In genomic region chr3:123722545-123722944, GRCm38 (mm10) we compare ENCODE assay signal across 24 mouse cellular contexts. TPM values are rescaled to one million over a fixed set of nuclear protein-coding genes. Genes with fewer than 3 reads are reported as not detected.
DNase-seq lines count a peak whose midpoint lies in the region; ATAC-seq and TF ChIP-seq lines count a peak whose summit lies in the region.
"Had no signal": no experiment of that assay in that cellular context is flagged by ENCODE, and none has a peak within 500 bp of the region (broad histone marks: within the 10 kb centered on the region; RNA-seq: fewer than 3 reads in every experiment).

No protein-coding gene starts in this region.

- CTCF ChIA-PET in Patski (lab: Charles Lee) = interaction anchor here (1.0 to 3.9 kb wide), 4 partner anchors 11 to 62 kb away, joined by 3 to 15 read pairs (median 4); partner anchors contain the start of gene Ndst3

- no peak for TF ChIP-seq CTCF in Patski (IDR thresholded peaks at IDR 0.05)

- H3K27me3 ChIP-seq in Patski = no peaks in the 10 kb centered on the region
- H3K27me3 ChIP-seq: forebrain, embryonic 13.5 days; limb, embryonic 12.5 days; midbrain, embryonic 13.5 days; stomach, embryonic 15.5 days had no signal

- peak; percentile 98 for ATAC-seq in Patski
- ATAC-seq: activated CD4-positive, CD25-positive, alpha-beta regulatory T cell, adult 4 months; forebrain, embryonic 13.5 days; hindbrain, embryonic 16.5 days; midbrain, embryonic 13.5 days had no signal

- intact Hi-C loops in left cerebral cortex, postnatal 36 days (cut with DNase I) = no loop called here

- peak; percentile 8 to 15 for DNase-seq in left cerebral cortex, adult 9 months (ENCODE audit: low spot score in 2 of 2)
- DNase-seq in left cerebral cortex, postnatal 36 days (ENCODE audit: low spot score in 2 of 2) = no peak
- peak; percentile 8 for DNase-seq in 416B (ENCODE audit: low read depth)
- DNase-seq in Patski (ENCODE audit: low read depth, low spot score) = peak; percentile 60
- DNase-seq in telencephalon, adult 2 months (ENCODE audit: low read depth, low spot score) = peak; percentile 35
- DNase-seq in lung, postnatal 4 days = no peak
- DNase-seq in neural tube, embryonic 10.5 days (ENCODE audit: extremely low spot score, low spot score) = no peak
- DNase-seq: adrenal gland, adult 2 months; adrenal gland, postnatal 36 days; cerebellum, adult 2 months; cerebellum, postnatal 14 days; kidney, adult 2 months; kidney, postnatal 4 days; lung, postnatal 36 days; right cerebral cortex, postnatal 25 days; thymus, postnatal 25 days had no signal

- in situ Hi-C loops in Patski (cut with MboI; ENCODE audit: low pct_unique_long_range_greater_than_20kb) = no loop called here

- POLR2A ChIA-PET in Patski (lab: Charles Lee) = no interaction called here

RNA-seq across cellular contexts. Expression of gene Ndst3, which starts 31.9 kb away (rescaled TPM):
- 10 to 100 TPM; 17.6 to 27.2 TPM for total RNA-seq in left cerebral cortex, postnatal 36 days (2021)
- polyA plus RNA-seq in Patski (2021) = 0.36 TPM
- total RNA-seq: gastrocnemius, adult 8-10 months; monocyte, adult 5-6 weeks had no signal
- polyA plus RNA-seq: activated CD4-positive, CD25-positive, alpha-beta regulatory T cell, adult 4 months; adrenal gland, adult 2 months had no signal

Comparison
In these comparisons a context has a peak if more than half of its experiments do, and no peak if none do; other contexts are left out.
1. DNase-seq: peak in left cerebral cortex, adult 9 months (2 of 2), 416B (single experiment), Patski (single experiment) and telencephalon, adult 2 months (single experiment); none in left cerebral cortex, postnatal 36 days (0 of 2), lung, postnatal 4 days (0 of 2) and neural tube, embryonic 10.5 days (single experiment).